ENCODE assay signal across 8 mouse cellular contexts in genomic region chr8:84183261-84184084, GRCm38 (mm10). TPM values are rescaled to one million over a fixed set of nuclear protein-coding genes. Genes with fewer than 3 reads are reported as not detected.
DNase-seq lines count a peak whose midpoint lies in the region; ATAC-seq and TF ChIP-seq lines count a peak whose summit lies in the region.

No protein-coding gene starts in this region.

- TF ChIP-seq EP300 in heart, postnatal 0 days (IDR thresholded peaks at IDR 0.05; ENCODE audit: low read depth): no peak

- H3K4me3 ChIP-seq in testis, adult 2 months (ENCODE audit: control insufficient read depth, low read depth, low read length): peak overlapping the region; percentile 45
- H3K4me3 ChIP-seq in heart, postnatal 0 days (ENCODE audit: low read depth, low read length): peak overlapping the region; percentile 90
- peak overlapping the region; percentile 69 for H3K4me3 ChIP-seq in liver, embryonic 11.5 days (ENCODE audit: low read depth, low read length)
- H3K4me3 ChIP-seq in olfactory bulb, adult 2 months (ENCODE audit: insufficient read depth, low read depth, low read length): peak overlapping the region; percentile 91

- H3K9me3 ChIP-seq in heart, postnatal 0 days (replicated peaks; ENCODE audit: control insufficient read depth, low read length): no peaks in the 10 kb centered on the region
- H3K9me3 ChIP-seq in liver, embryonic 11.5 days (ENCODE audit: control insufficient read depth, low read length): no peaks in the 10 kb centered on the region

- H3K4me2 ChIP-seq in heart, postnatal 0 days (ENCODE audit: low read depth, low read length): peak overlapping the region; percentile 99
- H3K4me2 ChIP-seq in liver, embryonic 11.5 days: peak overlapping the region; percentile 91

- H3K27ac ChIP-seq in testis, adult 2 months (ENCODE audit: control insufficient read depth, insufficient read depth, low read depth, low read length): no peak overlapping the region
- peak overlapping the region; percentile 81 for H3K27ac ChIP-seq in heart, postnatal 0 days (ENCODE audit: low read depth)
- H3K27ac ChIP-seq in liver, embryonic 11.5 days (ENCODE audit: low read depth, low read length): peak overlapping the region; percentile 73
- no peak overlapping the region for H3K27ac ChIP-seq in olfactory bulb, adult 2 months (ENCODE audit: insufficient read depth, low read depth, low read length)

- no peaks in the 10 kb centered on the region for H3K36me3 ChIP-seq in testis, adult 2 months (ENCODE audit: control insufficient read depth, insufficient read depth, low read length)
- no peaks in the 10 kb centered on the region for H3K36me3 ChIP-seq in heart, postnatal 0 days (replicated peaks; ENCODE audit: control insufficient read depth, insufficient read depth, low read length)
- no peaks in the 10 kb centered on the region for H3K36me3 ChIP-seq in liver, embryonic 11.5 days (ENCODE audit: control insufficient read depth, insufficient read depth, low read length)

- H3K27me3 ChIP-seq in testis, adult 2 months (ENCODE audit: control insufficient read depth, insufficient read depth, low read length): no peaks in the 10 kb centered on the region
- no peaks in the 10 kb centered on the region for H3K27me3 ChIP-seq in heart, postnatal 0 days (ENCODE audit: control insufficient read depth, insufficient read depth, low read length)
- peaks cover 25% of the 10 kb centered on the region for H3K27me3 ChIP-seq in liver, embryonic 11.5 days (replicated peaks; ENCODE audit: control insufficient read depth, insufficient read depth, low read length)

- peaks cover 24% of the 10 kb centered on the region for H3K4me1 ChIP-seq in testis, adult 2 months (ENCODE audit: control insufficient read depth, insufficient read depth, low read length)
- peaks cover 28% of the 10 kb centered on the region; the same call in 1 of the 2 replicates for H3K4me1 ChIP-seq in heart, postnatal 0 days (ENCODE audit: control insufficient read depth, insufficient read depth)
- H3K4me1 ChIP-seq in liver, embryonic 11.5 days (replicated peaks; ENCODE audit: control insufficient read depth, insufficient read depth, low read length): peaks cover 30% of the 10 kb centered on the region
- H3K4me1 ChIP-seq in olfactory bulb, adult 2 months (ENCODE audit: control insufficient read depth, insufficient read depth, low read length): peaks cover 27% of the 10 kb centered on the region

- WGBS in heart, postnatal 0 days: under 1% methylated on average over 69 of the region's 87 CpGs
- WGBS in liver, embryonic 11.5 days: 2% methylated on average over 86 of the region's 87 CpGs
- 1% methylated on average over 83 of the region's 87 CpGs for WGBS in olfactory bulb, adult 2 months

- TF ChIP-seq CTCF in testis, adult 2 months (IDR thresholded peaks at IDR 0.05; ENCODE audit: control insufficient read depth, insufficient read depth, insufficient replicate concordance, low read depth, low read length): no peak
- no peak for TF ChIP-seq CTCF in heart, postnatal 0 days (IDR thresholded peaks at IDR 0.05; ENCODE audit: low read depth)
- TF ChIP-seq CTCF in olfactory bulb, adult 2 months (IDR thresholded peaks at IDR 0.05; ENCODE audit: insufficient read depth, low read depth, low read length): no peak

- peak overlapping the region; percentile 97 for H3K9ac ChIP-seq in heart, postnatal 0 days (replicated peaks; ENCODE audit: low read depth, low read length)
- peak overlapping the region; percentile 82 for H3K9ac ChIP-seq in liver, embryonic 11.5 days (ENCODE audit: low read depth, low read length)

- DNase-seq in cerebellum, adult 9-10 months: peak; percentile 42
- DNase-seq in cerebellum, adult 11 months: no peak
- DNase-seq in testis, postnatal 14 days (ENCODE audit: low spot score): no peak
- DNase-seq in heart, postnatal 0 days (ENCODE audit: low spot score): no peak
- DNase-seq in liver, embryonic 11.5 days (ENCODE audit: low spot score): peak; percentile 61
- DNase-seq in Muller cell, postnatal 12 days (ENCODE audit: inconsistent ontology term): no peak

- ATAC-seq in heart, postnatal 0 days (ENCODE audit: insufficient read depth, low read depth): peak; percentile 22
- no peak for ATAC-seq in liver, embryonic 11.5 days (replicated peaks; ENCODE audit: low FRiP score)

- no peak for TF ChIP-seq POLR2A in testis, adult 2 months (IDR thresholded peaks at IDR 0.05; ENCODE audit: control insufficient read depth, low read depth, low read length)
- TF ChIP-seq POLR2A in olfactory bulb, adult 2 months (IDR thresholded peaks at IDR 0.05; ENCODE audit: insufficient read depth, low read depth, low read length): no peak

RNA-seq across cellular contexts. Expression of gene Nanos3, which starts 1.5 kb away (rescaled TPM):
- polyA plus RNA-seq in testis, adult 2 months (2012; rRNA removed): 1.6 and 2.4 TPM in 2 replicates
- total RNA-seq in heart, postnatal 0 days (2014; rRNA removed; ENCODE audit: low replicate concordance): 1.4 TPM in 1 of 2 replicates, not detected in the other
- polyA plus RNA-seq in heart, postnatal 0 days (2015; fragmentation: Nextera tagmentation; extraction: Ambion mirVana): 4.6 and 6.0 TPM in 2 replicates
- polyA plus RNA-seq in liver, embryonic 11.5 days (2014; fragmentation: Nextera tagmentation; extraction: Ambion mirVana): 1.2 and 1.8 TPM in 2 replicates
- not detected in 2 replicates for polyA plus RNA-seq in olfactory bulb, adult 2 months (2012; ENCODE audit: insufficient read depth, insufficient read length, low replicate concordance, missing spikeins)

RNA-seq across cellular contexts. Expression of gene 4930432K21Rik, which starts 35.6 kb away (rescaled TPM):
- 57.2 and 65.0 TPM in 2 replicates for polyA plus RNA-seq in testis, adult 2 months (2012; rRNA removed)
- total RNA-seq in heart, postnatal 0 days (2014; rRNA removed; ENCODE audit: low replicate concordance): 0.43 TPM in 1 of 2 replicates, not detected in the other
- polyA plus RNA-seq in heart, postnatal 0 days (2015; fragmentation: Nextera tagmentation; extraction: Ambion mirVana): 0.34 and 0.48 TPM in 2 replicates
- 0.36 and 0.47 TPM in 2 replicates for polyA plus RNA-seq in liver, embryonic 11.5 days (2014; fragmentation: Nextera tagmentation; extraction: Ambion mirVana)
- not detected in 2 replicates for polyA plus RNA-seq in olfactory bulb, adult 2 months (2012; ENCODE audit: insufficient read depth, insufficient read length, low replicate concordance, missing spikeins)

RNA-seq across cellular contexts. Expression of gene Cc2d1a, which starts 35.7 kb away (rescaled TPM):
- 30.9 and 38.6 TPM in 2 replicates for polyA plus RNA-seq in testis, adult 2 months (2012; rRNA removed)
- 13.1 and 17.1 TPM in 2 replicates for total RNA-seq in heart, postnatal 0 days (2014; rRNA removed; ENCODE audit: low replicate concordance)
- polyA plus RNA-seq in heart, postnatal 0 days (2015; fragmentation: Nextera tagmentation; extraction: Ambion mirVana): 8.4 and 10.2 TPM in 2 replicates
- polyA plus RNA-seq in liver, embryonic 11.5 days (2014; fragmentation: Nextera tagmentation; extraction: Ambion mirVana): 13.7 and 14.1 TPM in 2 replicates
- polyA plus RNA-seq in olfactory bulb, adult 2 months (2012; ENCODE audit: insufficient read depth, insufficient read length, low replicate concordance, missing spikeins): not detected in 2 replicates

RNA-seq across cellular contexts. Expression of gene Zswim4, which starts 53.4 kb away (rescaled TPM):
- 16.9 and 17.4 TPM in 2 replicates for polyA plus RNA-seq in testis, adult 2 months (2012; rRNA removed)
- total RNA-seq in heart, postnatal 0 days (2014; rRNA removed; ENCODE audit: low replicate concordance): 23.8 and 31.4 TPM in 2 replicates
- polyA plus RNA-seq in heart, postnatal 0 days (2015; fragmentation: Nextera tagmentation; extraction: Ambion mirVana): 4.6 and 5.8 TPM in 2 replicates
- 7.9 and 9.1 TPM in 2 replicates for polyA plus RNA-seq in liver, embryonic 11.5 days (2014; fragmentation: Nextera tagmentation; extraction: Ambion mirVana)
- polyA plus RNA-seq in olfactory bulb, adult 2 months (2012; ENCODE audit: insufficient read depth, insufficient read length, low replicate concordance, missing spikeins): 65.7 TPM in 1 of 2 replicates, not detected in the other

RNA-seq across cellular contexts. Expression of gene Podnl1, which starts 57.7 kb away (rescaled TPM):
- polyA plus RNA-seq in testis, adult 2 months (2012; rRNA removed): 0.07 and 0.14 TPM in 2 replicates
- total RNA-seq in heart, postnatal 0 days (2014; rRNA removed; ENCODE audit: low replicate concordance): not detected in 2 replicates
- polyA plus RNA-seq in heart, postnatal 0 days (2015; fragmentation: Nextera tagmentation; extraction: Ambion mirVana): 0.04 TPM in 2 replicates
- polyA plus RNA-seq in liver, embryonic 11.5 days (2014; fragmentation: Nextera tagmentation; extraction: Ambion mirVana): 0.12 and 0.26 TPM in 2 replicates
- not detected in 2 replicates for polyA plus RNA-seq in olfactory bulb, adult 2 months (2012; ENCODE audit: insufficient read depth, insufficient read length, low replicate concordance, missing spikeins)

Comparison
In these comparisons a context has a peak if more than half of its experiments do, and no peak if none do; other contexts are left out.
1. DNase-seq: peak in cerebellum, adult 9-10 months (single experiment) and liver, embryonic 11.5 days (single experiment); none in cerebellum, adult 11 months (single experiment), testis, postnatal 14 days (single experiment), heart, postnatal 0 days (single experiment) and Muller cell, postnatal 12 days (single experiment).
2. H3K27ac ChIP-seq: peak in heart, postnatal 0 days (single experiment) and liver, embryonic 11.5 days (single experiment); none in testis, adult 2 months (single experiment) and olfactory bulb, adult 2 months (single experiment).
3. RNA of gene 4930432K21Rik, which starts 35.6 kb away (polyA plus RNA-seq): 57.2 to 65.0 TPM in testis, adult 2 months; 0.34 to 0.48 TPM in heart, postnatal 0 days, 0.36 to 0.47 TPM in liver, embryonic 11.5 days and not detected in olfactory bulb, adult 2 months; every median in the first group is over 10 times any median in the second.
4. Peak in every context shown above with its lines, with median percentiles within 50 percentile points of each other: H3K4me3 ChIP-seq.